Mouse (Mus musculus): ENCODE measurements around the gene Siglecf.
"Not testable (repeated sequence)": the region's sequence is repeated elsewhere in the genome, so short reads cannot be mapped to it uniquely, and the experiment has no call there.

The Siglecf gene

DNA sequence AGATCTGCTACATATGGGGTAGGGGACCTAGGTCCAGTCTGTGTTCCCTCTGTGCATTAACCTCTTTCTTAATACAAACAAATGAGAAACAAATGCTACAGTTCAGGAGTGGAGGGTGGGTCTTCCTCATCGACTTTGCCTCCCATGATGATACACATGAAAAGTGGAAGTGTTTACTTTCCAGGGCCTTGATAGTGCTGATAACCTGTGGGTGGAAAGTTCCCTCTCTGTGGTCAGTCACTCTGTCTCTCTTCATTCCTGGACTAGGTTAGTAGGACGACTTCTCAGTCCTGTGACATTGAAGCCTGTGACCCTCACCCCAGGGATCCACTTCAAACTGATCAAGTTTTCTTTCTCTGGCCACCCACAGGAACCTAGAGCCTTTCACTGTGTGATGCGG, at the start of gene Siglecf:
Gene Siglecf, plus strand, starts transcription at position 188 of the 400 bp plus-strand sequence.
- DNase-seq, result no peak

- DNase-seq, result no peak
Observed at GRCm38 (mm10) chr7:43305235-43305634, 45.9 kb upstream of the Siglecf start.

GRCm38 (mm10) chr7:43309069-43309468, 42.1 kb upstream of the Siglecf start:
- DNase-seq, result peak in 1 of 2 experiments; percentile 3

- DNase-seq, result peak in 1 of 2 experiments; percentile 12
Observed at GRCm38 (mm10) chr7:43311632-43312031, 39.5 kb upstream of the Siglecf start.

DNA sequence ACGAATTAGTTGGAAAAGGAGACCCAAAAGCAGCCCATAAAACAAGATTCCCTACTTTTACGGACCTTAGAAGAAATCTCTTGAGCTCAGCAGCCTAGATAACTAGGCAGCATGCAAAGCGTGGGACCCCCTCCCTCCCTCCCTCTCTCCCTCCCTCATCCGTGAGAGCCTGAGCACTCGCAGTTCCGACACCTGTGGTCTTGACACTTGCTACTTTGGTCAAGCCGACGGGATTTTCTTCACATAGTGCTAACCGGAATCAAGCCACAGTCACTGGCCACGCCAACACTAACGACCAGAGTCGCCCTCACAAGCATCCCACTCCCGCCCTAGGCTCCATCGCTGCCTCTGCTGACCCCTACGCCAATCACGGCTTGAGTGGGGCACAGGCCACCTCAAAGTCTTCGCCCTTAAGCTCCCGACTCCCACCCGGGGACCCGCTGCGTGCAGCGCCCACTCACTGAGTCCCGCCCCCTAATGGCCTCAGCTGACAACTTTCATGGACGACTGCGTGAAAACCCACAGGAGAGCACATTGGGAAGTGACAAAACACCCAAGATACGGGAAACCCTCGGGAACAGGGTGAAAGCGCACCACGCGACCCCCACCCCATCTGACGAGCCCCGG, 38.6 kb upstream of the Siglecf start:
- peak in 1 of 2 experiments; percentile 72 for DNase-seq

GRCm38 (mm10) chr7:43313013-43313428, 38.1 kb upstream of the Siglecf start, which contains the start of gene Zfp715:
Gene Zfp715 (minus strand): TSS chr7:43313294.
- DNase-seq, result peak; percentile 92 to 95

- DNase-seq, result no peak
Observed at GRCm38 (mm10) chr7:43326223-43326780, 24.8 kb upstream of the Siglecf start.

DNA sequence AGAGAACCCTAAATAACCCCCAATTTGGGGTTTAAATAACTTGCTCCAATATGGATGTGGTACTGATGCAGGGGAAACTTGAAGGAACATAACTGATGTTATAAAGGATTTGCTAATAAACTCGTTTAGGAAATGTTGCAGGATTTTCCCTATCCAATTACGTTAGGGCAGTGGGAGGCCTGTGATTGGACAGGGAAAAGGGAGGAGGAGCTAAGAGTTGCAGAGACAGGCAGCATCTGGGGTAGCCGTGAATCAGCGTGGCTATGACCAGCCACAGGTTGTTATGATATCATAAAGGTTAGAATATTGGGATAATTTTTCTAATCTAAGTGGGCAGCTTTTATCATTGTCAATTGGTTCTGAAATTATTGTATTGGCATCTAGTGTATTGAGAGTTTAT, 23.0 kb upstream of the Siglecf start:
- DNase-seq, result no peak

- DNase-seq, result peak; percentile 61 to 65
Observed at GRCm38 (mm10) chr7:43333203-43333602, 17.9 kb upstream of the Siglecf start.

GRCm38 (mm10) chr7:43333899-43334298, 17.2 kb upstream of the Siglecf start:
- peak; percentile 44 to 56 for DNase-seq

- no peak for DNase-seq
Observed at GRCm38 (mm10) chr7:43340771-43341170, 10.4 kb upstream of the Siglecf start.

DNA sequence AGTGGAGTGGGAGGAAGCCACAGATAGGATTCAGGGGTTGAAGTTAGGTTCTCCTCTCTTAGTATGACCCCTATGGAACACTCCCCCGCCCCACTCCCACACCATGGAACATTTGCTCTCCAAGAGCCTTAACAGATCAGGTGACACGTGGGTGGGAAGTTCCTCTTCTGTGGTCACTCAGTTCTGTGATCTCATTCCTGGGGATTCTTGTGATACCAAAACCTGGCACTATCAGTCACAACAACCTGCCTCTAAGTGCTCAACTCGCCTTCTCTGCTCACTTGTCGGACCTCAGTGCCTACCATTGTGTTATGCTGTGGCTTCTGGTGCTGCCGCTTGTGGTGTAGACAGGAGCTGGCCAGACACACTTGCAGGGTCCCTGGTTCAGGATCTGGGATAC, 8.0 kb upstream of the Siglecf start:
- no peak for DNase-seq

- DNase-seq, result no peak
Observed at GRCm38 (mm10) chr7:43344020-43344419, 7.1 kb upstream of the Siglecf start.

DNA sequence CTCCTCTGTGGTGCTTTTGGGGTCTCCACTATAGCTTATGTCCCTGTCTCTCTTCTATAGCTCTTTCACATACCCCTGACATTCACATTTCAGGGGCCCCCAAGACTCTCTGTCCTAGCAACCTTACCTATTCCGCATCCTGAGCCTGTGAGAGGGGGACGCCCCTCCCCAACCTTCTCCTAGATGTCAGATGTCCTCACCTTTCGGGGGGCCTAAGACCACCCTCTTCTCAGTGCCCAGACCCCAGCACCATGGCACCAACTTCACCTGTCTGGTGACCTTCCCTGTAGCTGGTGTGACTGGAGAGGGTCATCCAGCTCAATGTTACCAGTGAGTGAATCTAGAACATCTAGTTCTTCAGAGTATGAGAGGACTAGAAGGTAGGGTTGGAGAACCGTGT, 6.7 kb upstream of the Siglecf start:
- no peak for DNase-seq

DNA sequence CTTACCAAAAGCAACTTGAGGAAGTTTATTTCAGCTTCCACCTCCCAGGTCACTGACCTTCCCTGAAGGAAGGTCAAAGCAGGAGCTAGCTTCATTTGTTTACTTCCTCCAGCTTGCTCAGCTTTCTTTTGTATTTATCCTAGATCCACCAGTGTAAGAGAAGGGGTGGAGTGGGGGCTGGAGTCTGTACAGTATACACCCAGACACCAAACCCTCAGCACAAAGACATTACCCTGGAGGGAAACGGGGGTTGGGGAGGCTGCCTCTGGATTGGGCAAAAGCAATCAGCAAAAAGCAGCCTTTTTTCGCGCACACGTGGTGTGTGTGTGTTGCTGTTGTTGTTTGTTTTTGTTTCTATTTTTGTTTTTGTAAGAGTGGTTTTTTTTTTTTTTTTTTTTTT, 5.0 kb upstream of the Siglecf start:
- no peak for DNase-seq

- no peak for DNase-seq
Observed at GRCm38 (mm10) chr7:43346571-43346970, 4.6 kb upstream of the Siglecf start.

- not testable (repeated sequence) for DNase-seq
Observed at GRCm38 (mm10) chr7:43349623-43350022, 1.5 kb upstream of the Siglecf start.

DNA sequence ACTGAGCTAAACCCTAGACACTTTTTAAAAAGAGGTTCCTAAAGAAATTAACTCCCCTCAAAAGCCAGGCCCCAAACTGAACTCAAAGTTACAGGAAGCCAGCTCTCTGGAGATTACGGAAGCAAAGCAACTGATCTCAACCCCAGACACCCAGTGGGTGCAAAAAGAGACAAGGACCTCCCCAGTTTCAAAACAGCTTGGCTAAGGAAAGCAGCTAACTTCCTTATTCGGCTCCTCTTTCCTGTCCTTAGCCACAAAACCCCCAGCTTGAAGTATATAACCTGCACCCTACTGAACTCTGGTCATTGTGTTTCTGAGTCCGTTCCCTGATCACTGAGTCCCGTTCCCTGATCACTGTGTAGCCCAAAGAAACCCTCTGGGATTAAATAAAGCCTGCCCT, 2.0 kb downstream of the Siglecf start:
- no peak for DNase-seq

GRCm38 (mm10) chr7:43353758-43354157, 2.6 kb downstream of the Siglecf start:
- no peak for DNase-seq

DNA sequence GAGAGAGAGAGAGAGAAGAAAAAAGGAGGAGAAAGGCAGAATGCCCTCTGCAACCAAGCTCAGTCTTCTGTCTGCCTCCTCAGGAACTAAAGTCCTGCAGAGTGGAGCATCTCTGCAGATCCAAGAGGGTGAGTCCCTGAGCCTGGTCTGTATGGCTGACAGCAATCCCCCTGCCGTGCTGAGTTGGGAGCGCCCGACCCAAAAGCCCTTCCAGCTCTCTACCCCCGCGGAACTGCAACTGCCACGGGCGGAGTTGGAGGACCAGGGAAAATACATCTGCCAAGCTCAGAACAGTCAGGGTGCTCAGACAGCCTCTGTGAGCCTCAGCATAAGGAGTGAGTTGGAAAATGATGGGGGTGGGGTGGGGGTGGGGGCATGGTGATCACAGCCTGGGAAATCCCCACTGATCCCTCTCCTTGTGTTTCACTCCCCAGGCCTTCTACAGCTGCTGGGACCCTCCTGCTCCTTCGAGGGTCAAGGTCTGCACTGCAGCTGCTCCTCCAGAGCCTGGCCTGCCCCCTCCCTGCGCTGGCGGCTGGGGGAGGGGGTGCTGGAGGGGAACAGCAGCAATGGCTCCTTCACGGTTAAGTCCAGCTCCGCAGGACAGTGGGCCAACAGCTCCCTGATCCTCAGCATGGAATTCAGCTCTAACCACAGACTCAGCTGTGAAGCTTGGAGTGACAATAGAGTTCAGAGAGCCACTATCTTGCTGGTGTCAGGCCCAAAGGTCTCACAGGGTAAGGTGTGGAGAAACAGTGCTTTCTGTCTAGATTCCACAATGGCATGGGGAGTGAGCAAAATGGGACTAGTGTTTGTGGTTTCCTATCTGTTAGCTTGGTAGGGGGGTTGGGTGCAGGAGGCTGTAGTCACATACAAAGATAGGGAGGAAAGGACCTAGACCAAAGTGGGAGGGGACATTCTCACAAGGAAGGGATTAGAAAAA, 4.0 kb downstream of the Siglecf start:
- DNase-seq, result peak; percentile 5 to 6

DNA sequence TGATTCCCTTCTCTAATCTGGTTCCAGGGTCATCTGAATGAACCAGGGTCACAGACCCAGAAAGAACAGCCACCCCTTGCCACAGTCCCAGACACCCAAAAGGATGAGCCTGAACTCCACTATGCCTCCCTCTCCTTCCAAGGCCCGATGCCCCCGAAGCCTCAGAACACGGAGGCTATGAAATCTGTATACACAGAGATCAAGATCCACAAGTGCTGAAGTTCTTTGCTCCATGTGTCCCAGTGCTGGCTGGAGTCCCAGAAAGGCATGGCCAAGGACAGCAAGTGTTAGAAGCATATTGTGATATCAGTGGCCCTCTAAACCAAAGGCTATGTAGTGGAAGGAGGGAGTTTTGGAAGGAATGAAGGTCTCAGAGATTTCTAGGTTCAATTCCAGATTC, 7.4 kb downstream of the Siglecf start:
- DNase-seq, result no peak

GRCm38 (mm10) chr7:43361442-43361841, 10.3 kb downstream of the Siglecf start:
- no peak for DNase-seq

- DNase-seq, result no peak
Observed at GRCm38 (mm10) chr7:43362021-43362420, 10.9 kb downstream of the Siglecf start.

DNA sequence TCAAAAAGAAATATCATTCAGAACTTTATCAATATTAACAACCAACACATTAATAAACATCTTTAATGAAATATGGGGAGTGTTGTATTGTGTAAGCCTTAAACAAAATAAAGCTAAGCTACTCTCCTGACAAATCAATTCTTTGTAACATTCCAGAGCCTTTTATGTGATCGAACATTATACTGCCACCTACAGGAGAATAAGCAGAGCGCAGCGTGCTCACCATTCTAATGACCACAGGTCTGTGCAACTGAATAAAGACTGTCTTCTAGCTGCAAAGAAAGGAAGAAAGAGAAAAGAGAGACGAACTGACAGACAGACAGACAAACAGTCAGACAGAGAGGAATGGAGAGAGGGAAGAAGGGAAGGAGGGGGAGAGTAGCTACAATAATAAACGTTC, 27.1 kb downstream of the Siglecf start:
- DNase-seq, result peak; percentile 31 to 45

Data from cerebellum, postnatal 10 days (tissue).